Mouse (Mus musculus) megakaryocyte, embryonic 14.5 days (primary cell): ENCODE data around the gene Bcl2.

Experiments
- FLI1 ChIP-seq: IDR thresholded peaks from 2 replicates; pipeline ENCODE4 v1.6.1; 2012; ENCODE audit warnings: low read length, inconsistent platforms, mixed read lengths
- GATA1 ChIP-seq: IDR thresholded peaks from 3 replicates; pipeline ENCODE4 v1.6.1; 2012; ENCODE audit warnings: mixed read lengths, low read length, inconsistent platforms, borderline replicate concordance

GRCm38 (mm10) chr1:106760750-106761149 lies 46.7 kb upstream of the Bcl2 start:
- TF ChIP-seq GATA1 (no peak), FLI1 (no peak)
